Mouse (Mus musculus): ENCODE data around the gene Atp7a.

DNA sequence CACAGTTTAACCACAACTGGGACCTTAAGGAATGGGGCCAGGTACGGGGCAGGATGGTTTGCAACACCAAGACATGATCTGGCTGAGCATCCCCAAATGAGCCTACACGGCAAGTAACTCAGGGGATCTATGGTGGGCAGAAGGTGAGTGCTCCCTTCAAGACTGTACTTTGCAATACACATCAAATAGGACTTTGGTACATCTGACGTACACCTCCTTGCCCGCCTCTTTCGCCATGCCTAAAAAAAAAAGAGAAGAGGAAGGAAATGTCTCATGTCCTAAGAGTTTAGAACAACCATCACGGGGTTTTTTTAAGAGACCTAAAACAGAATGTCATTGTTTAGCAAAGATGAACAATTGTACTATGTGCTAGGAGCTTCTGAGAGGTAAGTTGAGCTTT is 115.9 kb downstream of the Atp7a start, which contains the start of gene Tlr13:
- TF ChIP-seq CTCF (IDR thresholded peaks at IDR 0.05; ENCODE audit: low read depth, low read length) = no peak
- TF ChIP-seq POLR2A (IDR thresholded peaks at IDR 0.05; ENCODE audit: extremely low read depth, insufficient read depth, low read length) = no peak
